Mouse (Mus musculus) erythroblast, embryonic 14.5 days (primary cell): ENCODE results near the gene Nup37.

Experiments
- GATA1 ChIP-seq: IDR thresholded peaks from 2 replicates; pipeline ENCODE4 v1.6.1; 2012; ENCODE audit warnings: low read length, inconsistent platforms, mixed read lengths
- TAL1 ChIP-seq: IDR thresholded peaks from 3 replicates; pipeline ENCODE4 v1.6.1; 2012; ENCODE audit warnings: low read length, inconsistent platforms, mixed read lengths

DNA sequence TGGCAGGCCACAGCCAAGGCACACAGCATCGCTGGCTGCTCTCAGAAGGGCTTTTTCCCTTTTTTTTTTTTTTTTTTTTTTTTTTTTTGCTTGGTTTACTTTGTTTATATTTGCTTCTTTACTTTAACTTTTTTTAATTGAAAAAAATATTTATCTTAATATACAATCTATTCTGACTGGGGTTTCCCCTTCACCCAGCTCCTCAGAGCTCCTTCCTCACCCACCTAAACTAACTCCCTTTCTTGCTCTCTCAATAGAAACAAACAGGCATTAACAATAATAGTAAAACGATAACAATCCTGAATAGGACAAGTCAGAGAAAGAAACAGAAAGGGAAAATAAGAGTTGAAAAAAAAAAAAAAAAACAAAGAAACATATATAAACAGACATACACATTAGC lies 15.3 kb downstream of the Nup37 start:
- TF ChIP-seq GATA1 (no peak), TAL1 (no peak)
